Mouse (Mus musculus): ENCODE measurements around the gene Uqcc2.

The Uqcc2 gene

GRCm38 (mm10) chr17:27123813-27124375, 9.8 kb downstream of the Uqcc2 start:
- DNase-seq (ENCODE audit: low read depth) = no peak

GRCm38 (mm10) chr17:27123103-27123502, 10.6 kb downstream of the Uqcc2 start:
- no peak for DNase-seq (ENCODE audit: low read depth)

GRCm38 (mm10) chr17:27122701-27123100, 11.0 kb downstream of the Uqcc2 start:
- DNase-seq (ENCODE audit: low read depth) = no peak

GRCm38 (mm10) chr17:27121781-27122180, 11.9 kb downstream of the Uqcc2 start:
- DNase-seq (ENCODE audit: low read depth) = no peak

GRCm38 (mm10) chr17:27121266-27121665, 12.4 kb downstream of the Uqcc2 start:
- DNase-seq (ENCODE audit: low read depth) = no peak

GRCm38 (mm10) chr17:27120561-27121024, 13.1 kb downstream of the Uqcc2 start:
- DNase-seq (ENCODE audit: low read depth) = no peak

GRCm38 (mm10) chr17:27119954-27120353, 13.8 kb downstream of the Uqcc2 start:
- no peak for DNase-seq (ENCODE audit: low read depth)

- DNase-seq (ENCODE audit: low read depth) = no peak
Measured at GRCm38 (mm10) chr17:27119540-27119895, 14.2 kb downstream of the Uqcc2 start.

- peak; percentile 37 for DNase-seq (ENCODE audit: low read depth)
Measured at GRCm38 (mm10) chr17:27118676-27119539, 14.8 kb downstream of the Uqcc2 start.

GRCm38 (mm10) chr17:27110072-27110471, 23.6 kb downstream of the Uqcc2 start:
- no peak for DNase-seq (ENCODE audit: low read depth)

- no peak for DNase-seq (ENCODE audit: low read depth)
Measured at GRCm38 (mm10) chr17:27107936-27108335, 25.8 kb downstream of the Uqcc2 start.

GRCm38 (mm10) chr17:27106745-27107144, 27.0 kb downstream of the Uqcc2 start:
- DNase-seq (ENCODE audit: low read depth) = peak; percentile 76

GRCm38 (mm10) chr17:27105698-27106470, 27.8 kb downstream of the Uqcc2 start:
- DNase-seq (ENCODE audit: low read depth) = peak; percentile 80

- no peak for DNase-seq (ENCODE audit: low read depth)
Measured at GRCm38 (mm10) chr17:27101675-27102074, 32.0 kb downstream of the Uqcc2 start.

GRCm38 (mm10) chr17:27095690-27096089, 38.0 kb downstream of the Uqcc2 start:
- peak; percentile 25 for DNase-seq (ENCODE audit: low read depth)

- DNase-seq (ENCODE audit: low read depth) = no peak
Measured at GRCm38 (mm10) chr17:27090068-27090467, 43.6 kb downstream of the Uqcc2 start.

- peak; percentile 64 for DNase-seq (ENCODE audit: low read depth)
Measured at GRCm38 (mm10) chr17:27087426-27087825, 46.3 kb downstream of the Uqcc2 start.

GRCm38 (mm10) chr17:27085676-27086075, 48.0 kb downstream of the Uqcc2 start:
- peak; percentile 89 for DNase-seq (ENCODE audit: low read depth)

- peak; percentile 95 for DNase-seq (ENCODE audit: low read depth)
Measured at GRCm38 (mm10) chr17:27083601-27084000, 50.1 kb downstream of the Uqcc2 start.

- DNase-seq (ENCODE audit: low read depth) = peak; percentile 49
Measured at GRCm38 (mm10) chr17:27082796-27083195, 50.9 kb downstream of the Uqcc2 start.

- peak; percentile 76 for DNase-seq (ENCODE audit: low read depth)
Measured at GRCm38 (mm10) chr17:27081868-27082267, 51.8 kb downstream of the Uqcc2 start.

GRCm38 (mm10) chr17:27078499-27078898, 55.2 kb downstream of the Uqcc2 start:
- no peak for DNase-seq (ENCODE audit: low read depth)

GRCm38 (mm10) chr17:27077920-27078319, 55.8 kb downstream of the Uqcc2 start:
- peak; percentile 45 for DNase-seq (ENCODE audit: low read depth)

All from 416B (cell line).